Mouse (Mus musculus): Measurements from ENCODE around the gene Usp37. TPM values are rescaled to one million over a fixed set of nuclear protein-coding genes. Genes with fewer than 3 reads are reported as not detected.

Gene Usp37
- polyA plus RNA-seq, 2 experiments = 14.2 to 30.3 TPM

DNA sequence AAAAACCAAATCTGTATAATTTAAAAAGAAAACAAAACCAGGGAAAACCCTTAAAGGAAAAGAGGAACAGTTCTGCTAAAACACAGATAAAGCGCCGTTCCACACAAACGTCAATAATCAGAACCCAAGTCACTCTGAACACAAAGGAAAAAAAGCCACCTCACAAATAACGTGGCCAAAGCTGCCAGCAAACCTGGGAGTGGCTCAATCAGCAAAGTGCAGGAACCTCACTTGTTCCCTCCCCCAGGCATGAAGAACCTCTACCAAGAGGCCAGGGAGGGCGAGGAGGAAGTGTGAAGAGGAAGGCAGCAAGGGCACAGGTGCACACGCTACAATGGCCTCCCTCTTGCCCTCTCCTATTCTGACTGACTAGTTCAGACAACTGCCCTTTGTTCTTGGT is 108.5 kb downstream of the Usp37 start:
- WGBS = 88% methylated on average over 6 of the region's 6 CpGs
- Histone ChIP-seq H3K4me3 (replicated peaks; ENCODE audit: low read length) (no peak overlapping the region), H3K27me3 (ENCODE audit: control insufficient read depth, insufficient read depth, low read length) (no peaks in the 10 kb centered on the region), H3K4me2 (replicated peaks; ENCODE audit: low read depth, low read length, severe bottlenecking) (no peak overlapping the region), H3K9me3 (ENCODE audit: control insufficient read depth, low read length) (no peaks in the 10 kb centered on the region), H3K9ac (ENCODE audit: low read depth, low read length, severe bottlenecking) (no peak overlapping the region), H3K4me1 (ENCODE audit: control insufficient read depth, insufficient read depth, low read length) (no peaks in the 10 kb centered on the region), H3K27ac (replicated peaks; ENCODE audit: low read depth, low read length) (no peak overlapping the region), H3K36me3 (ENCODE audit: control insufficient read depth, insufficient read depth, low read length) (peaks cover 63% of the 10 kb centered on the region)
- no peak for TF ChIP-seq POLR2A (IDR thresholded peaks at IDR 0.05; ENCODE audit: borderline replicate concordance, extremely low read depth, insufficient read depth, insufficient read length)
- no peak for ATAC-seq (ENCODE audit: low FRiP score, low read depth)
- DNase-seq (ENCODE audit: low spot score) = no peak

- Histone ChIP-seq H3K36me3 (ENCODE audit: control insufficient read depth, insufficient read depth, low read length) (peaks cover 54% of the 10 kb centered on the region), H3K27me3 (ENCODE audit: control insufficient read depth, insufficient read depth, low read length) (no peaks in the 10 kb centered on the region), H3K9me3 (ENCODE audit: control insufficient read depth, low read length) (no peaks in the 10 kb centered on the region), H3K4me3 (replicated peaks; ENCODE audit: low read length) (no peak overlapping the region), H3K4me2 (replicated peaks; ENCODE audit: low read depth, low read length, severe bottlenecking) (no peak overlapping the region), H3K9ac (ENCODE audit: low read depth, low read length, severe bottlenecking) (no peak overlapping the region), H3K4me1 (ENCODE audit: control insufficient read depth, insufficient read depth, low read length) (no peaks in the 10 kb centered on the region), H3K27ac (replicated peaks; ENCODE audit: low read depth, low read length) (no peak overlapping the region)
- WGBS = 74% methylated on average over 5 of the region's 5 CpGs
- DNase-seq (ENCODE audit: low spot score) = no peak
- ATAC-seq (ENCODE audit: low FRiP score, low read depth) = no peak
- TF ChIP-seq POLR2A (IDR thresholded peaks at IDR 0.05; ENCODE audit: borderline replicate concordance, extremely low read depth, insufficient read depth, insufficient read length) = no peak
These were observed 109.5 kb downstream of the Usp37 start for GRCm38 (mm10) chr1:74434596-74434995.

DNA sequence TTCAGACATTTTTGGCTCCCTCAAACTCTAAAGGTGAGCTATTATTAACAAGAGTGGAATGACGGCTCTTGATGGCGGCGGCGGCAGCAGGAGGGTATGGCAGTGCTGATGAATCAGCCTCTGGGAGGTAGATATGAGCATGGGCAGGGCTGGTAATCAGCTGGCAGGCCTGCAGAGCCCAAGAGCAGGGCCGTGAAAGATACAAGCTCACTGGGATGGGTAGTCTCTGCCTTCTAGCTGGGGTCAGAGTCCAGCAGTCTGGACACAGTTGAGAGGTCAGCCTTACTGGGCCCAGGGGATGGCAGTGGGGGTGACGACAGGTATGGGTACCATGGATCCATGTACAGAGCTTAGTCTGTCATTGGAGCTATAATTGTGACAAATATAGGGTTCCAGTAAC is 110.9 kb downstream of the Usp37 start:
- no peaks in the 10 kb centered on the region for H3K4me1 ChIP-seq (ENCODE audit: control insufficient read depth, insufficient read depth, low read length)
- no peaks in the 10 kb centered on the region for H3K27me3 ChIP-seq (ENCODE audit: control insufficient read depth, insufficient read depth, low read length)
- H3K4me2 ChIP-seq (replicated peaks; ENCODE audit: low read depth, low read length, severe bottlenecking) = no peak overlapping the region
- DNase-seq (ENCODE audit: low spot score) (no peak), ATAC-seq (ENCODE audit: low FRiP score, low read depth) (no peak)
- no peaks in the 10 kb centered on the region for H3K9me3 ChIP-seq (ENCODE audit: control insufficient read depth, low read length)
- TF ChIP-seq POLR2A (IDR thresholded peaks at IDR 0.05; ENCODE audit: borderline replicate concordance, extremely low read depth, insufficient read depth, insufficient read length) = no peak
- WGBS = 77% methylated on average over 6 of the region's 6 CpGs
- peaks cover 41% of the 10 kb centered on the region for H3K36me3 ChIP-seq (ENCODE audit: control insufficient read depth, insufficient read depth, low read length)
- no peak overlapping the region for H3K4me3 ChIP-seq (replicated peaks; ENCODE audit: low read length)
- no peak overlapping the region for H3K27ac ChIP-seq (replicated peaks; ENCODE audit: low read depth, low read length)
- H3K9ac ChIP-seq (ENCODE audit: low read depth, low read length, severe bottlenecking) = no peak overlapping the region

DNA sequence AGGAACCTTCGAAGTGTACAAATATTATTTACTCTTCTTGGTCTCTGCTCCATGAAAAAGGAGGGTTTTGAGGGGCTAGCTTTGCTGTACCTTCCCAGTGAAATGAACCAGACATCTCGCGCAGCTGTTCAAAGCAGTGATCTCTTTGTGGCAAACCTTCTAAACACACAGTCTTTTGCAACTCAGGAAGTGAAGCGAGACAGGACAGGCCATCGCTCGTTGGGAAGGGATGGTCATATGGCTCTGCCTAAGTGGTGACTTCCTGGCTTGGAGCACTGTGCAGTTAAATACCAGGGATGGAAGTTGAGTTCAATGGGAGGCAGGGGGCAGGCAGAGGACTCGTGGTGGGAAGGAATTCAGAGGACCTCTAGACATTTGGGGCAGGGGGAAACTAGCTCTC is 118.2 kb downstream of the Usp37 start:
- no peak for ATAC-seq (ENCODE audit: low FRiP score, low read depth)
- no peak for TF ChIP-seq POLR2A (IDR thresholded peaks at IDR 0.05; ENCODE audit: borderline replicate concordance, extremely low read depth, insufficient read depth, insufficient read length)
- 68% methylated on average over 7 of the region's 7 CpGs for WGBS
- H3K4me2 ChIP-seq (replicated peaks; ENCODE audit: low read depth, low read length, severe bottlenecking) = no peak overlapping the region
- H3K9me3 ChIP-seq (ENCODE audit: control insufficient read depth, low read length) = no peaks in the 10 kb centered on the region
- no peak overlapping the region for H3K4me3 ChIP-seq (replicated peaks; ENCODE audit: low read length)
- H3K9ac ChIP-seq (ENCODE audit: low read depth, low read length, severe bottlenecking) = no peak overlapping the region
- H3K4me1 ChIP-seq (ENCODE audit: control insufficient read depth, insufficient read depth, low read length) = no peaks in the 10 kb centered on the region
- no peaks in the 10 kb centered on the region for H3K36me3 ChIP-seq (ENCODE audit: control insufficient read depth, insufficient read depth, low read length)
- no peaks in the 10 kb centered on the region for H3K27me3 ChIP-seq (ENCODE audit: control insufficient read depth, insufficient read depth, low read length)
- H3K27ac ChIP-seq (replicated peaks; ENCODE audit: low read depth, low read length) = no peak overlapping the region
- DNase-seq (ENCODE audit: low spot score) = no peak

DNA sequence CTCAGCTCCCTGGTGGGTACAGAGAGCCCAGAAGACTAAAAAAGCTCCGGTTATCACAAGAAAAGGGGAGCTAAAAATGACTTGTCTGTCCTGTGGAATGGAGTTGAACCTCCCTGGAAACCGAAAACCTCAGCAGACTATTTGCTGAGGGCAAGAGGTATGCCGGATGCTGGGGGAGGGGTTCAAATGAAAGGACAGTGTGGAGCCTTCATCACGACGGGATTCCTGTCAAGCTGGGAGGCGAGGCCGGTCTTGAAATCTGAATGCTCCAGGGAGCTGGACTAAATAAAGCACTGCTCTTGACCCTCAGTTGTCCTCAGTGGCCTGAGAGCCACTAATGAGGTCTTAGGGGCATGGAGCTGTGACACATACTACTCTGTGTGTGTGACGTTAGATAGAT is 120.9 kb downstream of the Usp37 start:
- no peaks in the 10 kb centered on the region for H3K27me3 ChIP-seq (ENCODE audit: control insufficient read depth, insufficient read depth, low read length)
- no peak overlapping the region for H3K27ac ChIP-seq (replicated peaks; ENCODE audit: low read depth, low read length)
- no peaks in the 10 kb centered on the region for H3K9me3 ChIP-seq (ENCODE audit: control insufficient read depth, low read length)
- no peak for TF ChIP-seq POLR2A (IDR thresholded peaks at IDR 0.05; ENCODE audit: borderline replicate concordance, extremely low read depth, insufficient read depth, insufficient read length)
- ATAC-seq (ENCODE audit: low FRiP score, low read depth) (no peak), DNase-seq (ENCODE audit: low spot score) (no peak)
- no peak overlapping the region for H3K4me3 ChIP-seq (replicated peaks; ENCODE audit: low read length)
- H3K36me3 ChIP-seq (ENCODE audit: control insufficient read depth, insufficient read depth, low read length) = no peaks in the 10 kb centered on the region
- no peaks in the 10 kb centered on the region for H3K4me1 ChIP-seq (ENCODE audit: control insufficient read depth, insufficient read depth, low read length)
- H3K9ac ChIP-seq (ENCODE audit: low read depth, low read length, severe bottlenecking) = no peak overlapping the region
- H3K4me2 ChIP-seq (replicated peaks; ENCODE audit: low read depth, low read length, severe bottlenecking) = no peak overlapping the region
- 43% methylated on average over 8 of the region's 8 CpGs for WGBS

GRCm38 (mm10) chr1:74419440-74419794 is 124.7 kb downstream of the Usp37 start:
- no peak overlapping the region for H3K4me2 ChIP-seq (replicated peaks; ENCODE audit: low read depth, low read length, severe bottlenecking)
- no peak overlapping the region for H3K27ac ChIP-seq (replicated peaks; ENCODE audit: low read depth, low read length)
- WGBS = 56% methylated on average over 9 of the region's 9 CpGs
- H3K36me3 ChIP-seq (ENCODE audit: control insufficient read depth, insufficient read depth, low read length) = no peaks in the 10 kb centered on the region
- H3K9ac ChIP-seq (ENCODE audit: low read depth, low read length, severe bottlenecking) = no peak overlapping the region
- ATAC-seq (ENCODE audit: low FRiP score, low read depth) (no peak), DNase-seq (ENCODE audit: low spot score) (no peak)
- no peak overlapping the region for H3K4me3 ChIP-seq (replicated peaks; ENCODE audit: low read length)
- H3K4me1 ChIP-seq (ENCODE audit: control insufficient read depth, insufficient read depth, low read length) = no peaks in the 10 kb centered on the region
- no peak for TF ChIP-seq POLR2A (IDR thresholded peaks at IDR 0.05; ENCODE audit: borderline replicate concordance, extremely low read depth, insufficient read depth, insufficient read length)
- H3K9me3 ChIP-seq (ENCODE audit: control insufficient read depth, low read length) = no peaks in the 10 kb centered on the region
- H3K27me3 ChIP-seq (ENCODE audit: control insufficient read depth, insufficient read depth, low read length) = no peaks in the 10 kb centered on the region

Measured in limb, embryonic 14.5 days (tissue).